Mouse (Mus musculus) G1E (cell line): Measurements from ENCODE around the gene Zdhhc24.

Experiments
- CTCF ChIP-seq: IDR thresholded peaks from 2 replicates; pipeline ENCODE4 v1.5.1; 2012; ENCODE audit warnings: low read depth, low read length, inconsistent platforms, mixed read lengths
- GATA1 ChIP-seq: IDR thresholded peaks from 2 replicates; pipeline ENCODE4 v1.6.1; 2012; ENCODE audit warnings: borderline replicate concordance, low read length, inconsistent platforms, mixed read lengths
- POLR2AphosphoS5 ChIP-seq: IDR thresholded peaks from 2 replicates; pipeline ENCODE4 v1.6.1; 2012; ENCODE audit warnings: low read depth, low read length, inconsistent platforms; ENCODE audit not compliant: insufficient replicate concordance

GRCm38 (mm10) chr19:4878405-4879323 lies at the start of gene Zdhhc24:
- TF ChIP-seq POLR2AphosphoS5 (no peak), CTCF (no peak), GATA1 (no peak)
